In genomic region chr2:145735079-145735478, GRCm38 (mm10) we compare ENCODE assay signal across 14 mouse cellular contexts.
"Had no signal": no experiment of that assay in that cellular context is flagged by ENCODE, and none has a peak within 500 bp of the region (broad histone marks: within the 10 kb centered on the region; RNA-seq: fewer than 3 reads in every experiment).

No protein-coding gene starts in this region.

- ATAC-seq: inflammation-experienced regulatory T-cells, adult 6 months; intestine, postnatal 0 days; midbrain, embryonic 16.5 days had no signal

- H3K4me2 ChIP-seq: limb, embryonic 15.5 days; liver, embryonic 15.5 days; lung, embryonic 15.5 days; midbrain, embryonic 12.5 days; neural tube, embryonic 13.5 days had no signal

- H3K36me3 ChIP-seq: limb, embryonic 15.5 days; liver, embryonic 15.5 days; lung, embryonic 15.5 days; midbrain, embryonic 12.5 days; neural tube, embryonic 13.5 days had no signal

- H3K27ac ChIP-seq: limb, embryonic 15.5 days; liver, embryonic 15.5 days; lung, embryonic 15.5 days; midbrain, embryonic 12.5 days; neural tube, embryonic 13.5 days had no signal

- H3K4me3 ChIP-seq: limb, embryonic 15.5 days; liver, embryonic 15.5 days; lung, embryonic 15.5 days; midbrain, embryonic 12.5 days; neural tube, embryonic 13.5 days had no signal

- H3K9ac ChIP-seq: limb, embryonic 15.5 days; liver, embryonic 15.5 days; lung, embryonic 15.5 days; midbrain, embryonic 12.5 days; neural tube, embryonic 13.5 days had no signal

- H3K27me3 ChIP-seq: limb, embryonic 15.5 days; liver, embryonic 15.5 days; lung, embryonic 15.5 days; neural tube, embryonic 13.5 days had no signal

- H3K9me3 ChIP-seq: limb, embryonic 15.5 days; liver, embryonic 15.5 days; lung, embryonic 15.5 days; midbrain, embryonic 12.5 days; neural tube, embryonic 13.5 days had no signal

- DNase-seq: layer of hippocampus, postnatal 36 days; retina, postnatal 1 day; right cerebral cortex, postnatal 4 days; spleen, adult 18-20 months; thymus, adult 18-20 months; thymus, postnatal 25 days had no signal

- H3K4me1 ChIP-seq: limb, embryonic 15.5 days; liver, embryonic 15.5 days; lung, embryonic 15.5 days; midbrain, embryonic 12.5 days; neural tube, embryonic 13.5 days had no signal
